Mouse (Mus musculus) midbrain, embryonic 14.5 days (tissue): ENCODE results near the gene Aarsd1. TPM values are rescaled to one million over a fixed set of nuclear protein-coding genes. Genes with fewer than 3 reads are reported as not detected.

Experiments
- ATAC-seq: fragments of 200-750 bp; cut with Nextera tagmentation; 2 replicates; pipeline ENCODE4 v1.8.0; 2017; ENCODE audit warnings: moderate number of reproducible peaks, moderate library complexity; ENCODE audit not compliant: low FRiP score, low TSS enrichment
- DNase-seq: peaks from one replicate; pipeline ENCODE4 v3.0.0-alpha.2; 2015
- H3K27ac ChIP-seq: fragments of 300-500 bp; sonication (generic); replicated peaks from 2 replicates; pipeline ENCODE4 v1.5.1; 2014; ENCODE audit warnings: mild to moderate bottlenecking, low read depth, low read length, moderate library complexity
- H3K27me3 ChIP-seq: fragments of 300-500 bp; sonication (generic); 2 replicates; pipeline ENCODE4 v1.6.1; 2014; ENCODE audit warnings: low read length, control low read depth, mixed read lengths; ENCODE audit not compliant: control insufficient read depth, insufficient read depth
- H3K36me3 ChIP-seq: fragments of 300-500 bp; sonication (generic); 2 replicates; pipeline ENCODE4 v1.6.1; 2014; ENCODE audit warnings: low read length, control low read depth; ENCODE audit not compliant: control insufficient read depth, insufficient read depth
- H3K4me1 ChIP-seq: fragments of 300-500 bp; sonication (generic); 2 replicates; pipeline ENCODE4 v1.6.1; 2014; ENCODE audit warnings: mild to moderate bottlenecking, antibody characterized with exemption, low read length, control low read depth; ENCODE audit not compliant: control insufficient read depth, insufficient read depth
- H3K4me2 ChIP-seq: fragments of 300-500 bp; sonication (generic); 2 replicates; pipeline ENCODE4 v1.6.1; 2014; ENCODE audit warnings: mild to moderate bottlenecking, low read length, moderate library complexity
- H3K4me3 ChIP-seq: fragments of 300-500 bp; sonication (generic); replicated peaks from 2 replicates; pipeline ENCODE4 v1.5.1; 2014; ENCODE audit warnings: low read depth, low read length
- H3K9ac ChIP-seq: fragments of 300-500 bp; sonication (generic); replicated peaks from 2 replicates; pipeline ENCODE4 v1.6.1; 2014; ENCODE audit warnings: mild to moderate bottlenecking, low read length, moderate library complexity
- H3K9me3 ChIP-seq: fragments of 300-500 bp; sonication (generic); 2 replicates; pipeline ENCODE4 v1.6.1; 2016; ENCODE audit warnings: low read length, control low read depth, mixed read lengths; ENCODE audit not compliant: control insufficient read depth
- WGBS: fragments of 180-500 bp; shearing (Covaris S2); extraction: QIAGEN DNeasy Blood & Tissue Kit; methylation state at CpG from one replicate; pipeline ENCODE4 v1.1.7; 2014; 5-methylcytosine and 5-hydroxymethylcytosine counted together
- polyA plus RNA-seq: library from polyadenylated mRNA; unstranded; fragments of >200 nt; fragmentation: Nextera tagmentation; extraction: Ambion mirVana; gene quantifications from 2 replicates; pipeline ENCODE4 v1.2.1, GENCODE M21; 2014

Aarsd1 gene
- polyA plus RNA-seq, 1 experiment from 2014 or later: 90.7 TPM

- no peak for ATAC-seq
- Histone ChIP-seq H3K4me2 (no peak overlapping the region), H3K9ac (no peak overlapping the region), H3K4me1 (no peaks in the 10 kb centered on the region), H3K4me3 (no peak overlapping the region), H3K27me3 (no peaks in the 10 kb centered on the region), H3K36me3 (no peaks in the 10 kb centered on the region), H3K27ac (no peak overlapping the region), H3K9me3 (no peaks in the 10 kb centered on the region)
- WGBS: 75% methylated on average over 7 of the region's 7 CpGs
- no peak for DNase-seq
Observed at GRCm38 (mm10) chr11:101374421-101374938, 42.9 kb downstream of the Aarsd1 start.

- H3K9ac ChIP-seq: no peak overlapping the region
- H3K27ac ChIP-seq: no peak overlapping the region
- no peaks in the 10 kb centered on the region for H3K27me3 ChIP-seq
- no peaks in the 10 kb centered on the region for H3K9me3 ChIP-seq
- no peaks in the 10 kb centered on the region for H3K36me3 ChIP-seq
- H3K4me2 ChIP-seq: no peak overlapping the region
- DNase-seq: no peak
- H3K4me1 ChIP-seq: no peaks in the 10 kb centered on the region
- WGBS: 80% methylated on average over 5 of the region's 5 CpGs
- no peak overlapping the region for H3K4me3 ChIP-seq
- ATAC-seq: no peak
Observed at GRCm38 (mm10) chr11:101370141-101370540, 47.3 kb downstream of the Aarsd1 start.

- DNase-seq: no peak
- 92% methylated on average over 8 of the region's 8 CpGs for WGBS
- Histone ChIP-seq H3K9me3 (no peaks in the 10 kb centered on the region), H3K9ac (no peak within 1 kb of the TSS), H3K4me1 (no peaks in the 10 kb centered on the region), H3K27ac (no peak within 1 kb of the TSS), H3K4me3 (no peak within 1 kb of the TSS), H3K36me3 (no peaks in the 10 kb centered on the region), H3K4me2 (no peak within 1 kb of the TSS), H3K27me3 (no peaks in the 10 kb centered on the region)
- ATAC-seq: no peak
Observed at GRCm38 (mm10) chr11:101367326-101367935, 50.0 kb downstream of the Aarsd1 start, which contains the start of gene G6pc. Gene G6pc (plus strand): TSS chr11:101367561.

- Histone ChIP-seq H3K36me3 (no peaks in the 10 kb centered on the region), H3K27me3 (no peaks in the 10 kb centered on the region), H3K9ac (no peak overlapping the region), H3K4me1 (no peaks in the 10 kb centered on the region), H3K4me2 (no peak overlapping the region), H3K4me3 (no peak overlapping the region), H3K27ac (no peak overlapping the region), H3K9me3 (no peaks in the 10 kb centered on the region)
- WGBS: 84% methylated on average over 5 of the region's 5 CpGs
- DNase-seq (no peak), ATAC-seq (no peak)
Observed at GRCm38 (mm10) chr11:101364531-101364931, 52.9 kb downstream of the Aarsd1 start.

- H3K4me3 ChIP-seq: no peak overlapping the region
- ATAC-seq: no peak
- 75% methylated on average over 3 of the region's 3 CpGs for WGBS
- H3K4me1 ChIP-seq: no peaks in the 10 kb centered on the region
- H3K9ac ChIP-seq: no peak overlapping the region
- H3K27ac ChIP-seq: no peak overlapping the region
- no peaks in the 10 kb centered on the region for H3K9me3 ChIP-seq
- DNase-seq: no peak
- H3K27me3 ChIP-seq: no peaks in the 10 kb centered on the region
- no peak overlapping the region for H3K4me2 ChIP-seq
- H3K36me3 ChIP-seq: no peaks in the 10 kb centered on the region
Observed at GRCm38 (mm10) chr11:101360651-101361113, 56.7 kb downstream of the Aarsd1 start.

- Histone ChIP-seq H3K4me3 (no peak overlapping the region), H3K36me3 (no peaks in the 10 kb centered on the region), H3K9me3 (no peaks in the 10 kb centered on the region), H3K9ac (no peak overlapping the region), H3K4me1 (no peaks in the 10 kb centered on the region), H3K27me3 (no peaks in the 10 kb centered on the region), H3K27ac (no peak overlapping the region), H3K4me2 (no peak overlapping the region)
- 77% methylated on average over 9 of the region's 9 CpGs for WGBS
- DNase-seq: no peak
- no peak for ATAC-seq
Observed at GRCm38 (mm10) chr11:101359776-101360175, 57.6 kb downstream of the Aarsd1 start.

- WGBS: 88% methylated on average over 3 of the region's 3 CpGs
- no peak for DNase-seq
Observed at GRCm38 (mm10) chr11:101357505-101358182, 59.8 kb downstream of the Aarsd1 start.

More at GRCm38 (mm10) chr11:101357505-101358182, 59.8 kb downstream of the Aarsd1 start:
- H3K4me2 ChIP-seq: no peak overlapping the region
- H3K4me1 ChIP-seq: no peaks in the 10 kb centered on the region
- no peak overlapping the region for H3K27ac ChIP-seq
- no peaks in the 10 kb centered on the region for H3K9me3 ChIP-seq
- H3K4me3 ChIP-seq: no peak overlapping the region
- H3K36me3 ChIP-seq: no peaks in the 10 kb centered on the region
- no peak overlapping the region for H3K9ac ChIP-seq
- no peaks in the 10 kb centered on the region for H3K27me3 ChIP-seq
- ATAC-seq: no peak
